Mouse (Mus musculus) cerebellum, adult 2 months (tissue): ENCODE measurements around the gene Mrps6. TPM values are rescaled to one million over a fixed set of nuclear protein-coding genes. Genes with fewer than 3 reads are reported as not detected.

ENCODE experiments used
- DNase-seq, 2 experiments: peaks; one replicate each; pipeline ENCODE4 v3.0.0; 2021
- H3K27ac ChIP-seq: fragments of 200-500 bp; 2 replicates; pipeline ENCODE4 v1.5.1; 2012; ENCODE audit warnings: low read length, control low read depth, inconsistent platforms; ENCODE audit not compliant: insufficient read depth
- H3K27me3 ChIP-seq: fragments of 200-500 bp; 2 replicates; pipeline ENCODE4 v1.6.1; 2012; ENCODE audit warnings: inconsistent platforms, mild to moderate bottlenecking, low read length, moderate library complexity; ENCODE audit not compliant: control insufficient read depth, insufficient read depth
- H3K4me1 ChIP-seq: fragments of 200-500 bp; 2 replicates; pipeline ENCODE4 v1.6.1; 2011; ENCODE audit warnings: low read length; ENCODE audit not compliant: control insufficient read depth, insufficient read depth
- H3K4me3 ChIP-seq: fragments of 200-500 bp; replicated peaks from 2 replicates; pipeline ENCODE3; 2011; ENCODE audit warnings: mild to moderate bottlenecking, low read depth, low read length, control low read depth; ENCODE audit not compliant: insufficient read depth
- CTCF ChIP-seq: fragments of 200-500 bp; IDR thresholded peaks from 2 replicates; pipeline ENCODE4 v1.5.1; 2011; ENCODE audit warnings: low read depth, mild to moderate bottlenecking, control low read depth, low read length, moderate library complexity, borderline replicate concordance; ENCODE audit not compliant: insufficient read depth
- POLR2A ChIP-seq: fragments of 200-500 bp; IDR thresholded peaks from 2 replicates; pipeline ENCODE4 v1.6.1; 2011; ENCODE audit warnings: low read length, control low read depth, borderline replicate concordance; ENCODE audit not compliant: insufficient read depth
- WGBS: fragments of 180-500 bp; shearing (Covaris S2); methylation state at CpG from one replicate; pipeline ENCODE4 v1.1.7; 2018; 5-methylcytosine and 5-hydroxymethylcytosine counted together
- polyA plus RNA-seq: library from polyadenylated mRNA; depleted of rRNA; stranded (reverse); fragments of >200 nt; gene quantifications from 2 replicates; pipeline ENCODE4 v1.2.3, GENCODE M21; 2012; rRNA removed

Gene Mrps6
- polyA plus RNA-seq: 76.6 and 84.1 TPM in 2 replicates

- TF ChIP-seq CTCF: no peak
- peak; percentile 98 for TF ChIP-seq POLR2A
- under 1% methylated on average over 95 of the region's 99 CpGs for WGBS
- DNase-seq: peak; percentile 87 to 94
- Histone ChIP-seq H3K4me3 (peak within 1 kb of the TSS; percentile 98), H3K4me1 (peaks cover 6% of the 10 kb centered on the region), H3K27ac (peak within 1 kb of the TSS; percentile 93), H3K27me3 (no peaks in the 10 kb centered on the region)
Measured at GRCm38 (mm10) chr16:92057852-92058643, at the start of gene Mrps6, which contains the start of the genes Gm49711 and Slc5a3. TSS of gene Mrps6 (plus strand) at chr16:92058270. TSS of gene Gm49711 (plus strand) at chr16:92058316. TSS of gene Slc5a3 (plus strand) at chr16:92058322.

- H3K4me3 ChIP-seq: no peak overlapping the region
- DNase-seq: no peak
- H3K4me1 ChIP-seq: no peaks in the 10 kb centered on the region
- WGBS: 97% methylated on average over 2 of the region's 2 CpGs
- no peak overlapping the region for H3K27ac ChIP-seq
- no peaks in the 10 kb centered on the region for H3K27me3 ChIP-seq
- TF ChIP-seq POLR2A (no peak), CTCF (no peak)
Measured at GRCm38 (mm10) chr16:92009586-92009985, 48.5 kb upstream of the Mrps6 start.

GRCm38 (mm10) chr16:92016792-92017191, 41.3 kb upstream of the Mrps6 start:
- no peak for DNase-seq
- TF ChIP-seq POLR2A: no peak
- TF ChIP-seq CTCF: no peak
- Histone ChIP-seq H3K27ac (no peak overlapping the region), H3K4me3 (no peak overlapping the region), H3K4me1 (no peaks in the 10 kb centered on the region), H3K27me3 (no peaks in the 10 kb centered on the region; the same call in 1 of the 2 replicates)
- WGBS: 93% methylated on average over 8 of the region's 8 CpGs

DNA sequence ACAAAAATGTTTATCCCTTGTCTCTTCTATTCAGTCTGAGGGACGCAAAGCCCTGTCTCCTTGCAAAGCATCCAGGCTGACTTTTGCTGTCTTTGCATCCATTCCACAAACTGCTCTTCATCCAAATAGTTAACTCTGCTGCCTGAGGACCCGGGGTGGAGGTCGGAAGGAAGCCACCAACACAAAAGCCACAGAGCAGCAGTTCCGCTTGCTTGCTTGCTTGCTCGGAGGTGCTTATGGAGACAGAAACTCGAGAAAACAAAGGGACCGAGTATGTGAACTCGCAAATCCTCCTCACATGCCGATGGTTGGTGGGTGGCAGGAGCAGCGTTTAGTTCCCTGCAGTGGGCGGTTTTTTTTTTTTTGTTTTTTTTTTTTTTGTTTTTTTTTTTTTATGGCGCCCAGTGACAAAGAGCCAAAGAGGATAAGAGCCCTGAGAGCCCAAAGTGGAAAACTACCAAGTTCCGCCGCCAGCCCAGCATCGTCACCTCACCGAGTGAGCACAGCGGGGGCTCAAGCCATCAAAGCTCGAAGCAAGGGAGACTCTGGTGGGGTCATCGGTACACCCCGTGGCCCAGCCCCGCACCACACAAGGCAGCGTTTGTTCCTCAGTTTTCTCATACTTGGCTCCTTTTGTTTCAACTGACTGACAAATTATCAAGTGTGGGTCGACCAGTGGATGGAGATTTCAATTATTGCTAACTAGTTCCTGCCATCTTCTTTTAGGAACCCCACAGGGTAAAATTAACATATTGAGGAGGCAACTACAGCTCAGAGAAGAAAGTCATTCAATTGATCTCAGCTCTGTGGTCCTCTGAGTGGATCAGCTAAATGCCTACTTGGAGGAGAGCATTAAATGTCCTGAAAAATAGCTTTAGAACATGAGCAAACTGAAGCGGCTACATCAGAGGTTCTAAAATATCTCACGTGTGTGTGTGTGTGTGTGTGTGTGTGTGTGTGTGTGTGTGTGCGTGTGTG, 38.6 kb upstream of the Mrps6 start:
- no peaks in the 10 kb centered on the region; the same call in 1 of the 2 replicates for H3K4me1 ChIP-seq
- WGBS: 9% methylated on average over 26 of the region's 26 CpGs
- TF ChIP-seq POLR2A: no peak
- TF ChIP-seq CTCF: no peak
- H3K27ac ChIP-seq: no peak overlapping the region
- H3K4me3 ChIP-seq: peak overlapping the region; percentile 39
- DNase-seq: peak; percentile 50 to 51
- no peaks in the 10 kb centered on the region; the same call in 1 of the 2 replicates for H3K27me3 ChIP-seq

DNA sequence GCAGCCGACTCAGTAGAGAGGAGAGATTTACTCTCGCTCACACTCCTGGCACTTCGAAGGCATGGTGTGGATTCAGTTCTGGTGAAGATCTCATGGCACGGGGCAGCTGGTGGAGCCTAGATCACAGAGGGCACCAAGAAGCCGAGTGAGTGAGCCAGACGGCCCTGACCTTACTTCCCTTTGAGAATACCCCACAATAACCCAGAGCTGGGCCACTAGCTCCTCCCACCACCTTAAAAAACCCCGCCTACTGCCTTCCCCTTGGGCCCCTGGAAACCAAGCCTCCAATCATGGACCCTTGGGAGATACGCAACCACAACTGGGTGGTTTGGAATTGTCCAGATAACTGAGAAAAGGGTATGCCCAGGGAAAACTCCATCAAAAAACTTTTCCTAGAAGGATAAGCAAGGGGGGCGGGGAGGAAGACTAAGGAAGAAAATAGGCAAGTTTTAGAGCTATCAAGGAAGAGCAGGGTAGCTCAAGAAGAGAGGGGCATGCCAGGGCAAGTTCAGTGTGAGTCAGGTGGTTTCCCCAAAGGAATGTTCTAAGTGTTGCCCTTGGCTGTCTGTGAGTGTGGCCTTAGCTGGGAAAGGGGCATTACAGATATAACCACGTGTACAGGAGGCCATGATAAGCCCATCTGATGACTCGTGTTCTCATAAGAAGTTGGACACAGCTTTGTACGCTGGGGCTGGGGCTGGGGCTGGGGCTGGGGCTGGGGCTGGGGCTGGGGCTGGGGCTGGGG, 36.2 kb upstream of the Mrps6 start:
- Histone ChIP-seq H3K27me3 (no peaks in the 10 kb centered on the region; the same call in 1 of the 2 replicates), H3K4me1 (no peaks in the 10 kb centered on the region; the same call in 1 of the 2 replicates), H3K27ac (no peak overlapping the region), H3K4me3 (no peak overlapping the region)
- DNase-seq: no peak
- 84% methylated on average over 12 of the region's 12 CpGs for WGBS
- TF ChIP-seq POLR2A: no peak
- no peak for TF ChIP-seq CTCF

- Histone ChIP-seq H3K27me3 (no peaks in the 10 kb centered on the region; the same call in 1 of the 2 replicates), H3K27ac (no peak overlapping the region), H3K4me3 (no peak overlapping the region), H3K4me1 (no peaks in the 10 kb centered on the region; the same call in 1 of the 2 replicates)
- DNase-seq: no peak
- no peak for TF ChIP-seq CTCF
- no peak for TF ChIP-seq POLR2A
- 49% methylated on average over 20 of the region's 20 CpGs for WGBS
Measured at GRCm38 (mm10) chr16:92022494-92023283, 35.4 kb upstream of the Mrps6 start.
